Mouse (Mus musculus): ENCODE results near the gene Chd4. TPM values are rescaled to one million over a fixed set of nuclear protein-coding genes. Genes with fewer than 3 reads are reported as not detected.
"Not testable (repeated sequence)": the region's sequence is repeated elsewhere in the genome, so short reads cannot be mapped to it uniquely, and the experiment has no call there.

Chd4 gene
- total and polyA plus RNA-seq, 3 experiments, result 93.0 to 232 (median 173) TPM

- TF ChIP-seq RAD21 (IDR thresholded peaks at IDR 0.05; ENCODE audit: low read depth, low read length) (no peak), TBP (IDR thresholded peaks at IDR 0.05; ENCODE audit: low read depth, low read length) (no peak), UBTF (IDR thresholded peaks at IDR 0.05; ENCODE audit: borderline replicate concordance, insufficient read depth, low read depth, low read length) (no peak), ZNF384 (IDR thresholded peaks at IDR 0.05; ENCODE audit: low read depth, low read length) (no peak), TAL1 (IDR thresholded peaks at IDR 0.05; ENCODE audit: low read length) (peak; percentile 43), MAFK (IDR thresholded peaks at IDR 0.05; ENCODE audit: borderline replicate concordance, low read depth, low read length) (no peak), NRF1 (IDR thresholded peaks at IDR 0.05; ENCODE audit: insufficient read depth, low read depth, low read length, poor library complexity, severe bottlenecking) (no peak), MYB (IDR thresholded peaks at IDR 0.05; ENCODE audit: low read depth, low read length) (0 out of 2 replicates have a peak, but pooled peaks have one; percentile 32), RCOR1 (IDR thresholded peaks at IDR 0.05; ENCODE audit: low read depth, low read length) (peak; percentile 63; the same call in 1 of the 2 replicates), CHD1 (IDR thresholded peaks at IDR 0.05; ENCODE audit: low read depth, low read length) (no peak), KAT2A (conservative IDR thresholded peaks at IDR 0.05; ENCODE audit: low read depth, low read length) (no peak), POLR2AphosphoS2 (IDR thresholded peaks at IDR 0.05; ENCODE audit: low read length) (peak; percentile 97), E2F4 (IDR thresholded peaks at IDR 0.05; ENCODE audit: borderline replicate concordance, low read depth, low read length) (no peak), CHD2 (IDR thresholded peaks at IDR 0.05; ENCODE audit: low read length) (peak; percentile 79), EP300 (IDR thresholded peaks at IDR 0.05; ENCODE audit: low read depth in 1 of 2, low read length in 2 of 2) (peak in 1 of 2 experiments; percentile 57; a peak in 1 of 4 replicates), USF1 (IDR thresholded peaks at IDR 0.05; ENCODE audit: low read depth, low read length) (no peak), GATA1 (IDR thresholded peaks at IDR 0.05; ENCODE audit: low read depth, low read length) (peak; percentile 42; the same call in 1 of the 2 replicates), ZMIZ1 (IDR thresholded peaks at IDR 0.05; ENCODE audit: low read depth, low read length) (peak; percentile 97), SMC3 (IDR thresholded peaks at IDR 0.05; ENCODE audit: low read depth, low read length) (peak; percentile 48)
Measured at GRCm38 (mm10) chr6:125160854-125161760, 65.3 kb downstream of the Chd4 start (continued).

DNA sequence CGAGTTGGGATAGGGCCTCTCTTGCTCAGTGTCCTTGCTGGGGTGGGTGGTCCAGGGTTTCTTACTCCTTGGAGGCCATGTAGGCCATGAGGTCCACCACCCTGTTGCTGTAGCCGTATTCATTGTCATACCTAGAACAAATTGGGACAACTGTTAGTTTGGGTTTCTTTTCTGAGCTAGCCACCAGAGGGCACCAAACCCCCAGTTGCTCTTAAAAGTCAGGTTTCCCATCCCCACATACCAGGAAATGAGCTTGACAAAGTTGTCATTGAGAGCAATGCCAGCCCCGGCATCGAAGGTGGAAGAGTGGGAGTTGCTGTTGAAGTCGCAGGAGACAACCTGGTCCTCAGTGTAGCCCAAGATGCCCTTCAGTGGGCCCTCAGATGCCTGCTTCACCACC lies 66.2 kb downstream of the Chd4 start:
- not testable (repeated sequence) for H3K4me3 ChIP-seq (ENCODE audit: control insufficient read depth in 1 of 2, insufficient read depth in 1 of 2, low read depth in 2 of 2, low read length in 2 of 2); H3K27me3 ChIP-seq (ENCODE audit: control insufficient read depth in 1 of 2, insufficient read depth in 2 of 2, low read length in 2 of 2); H3K27ac ChIP-seq (ENCODE audit: control insufficient read depth, low read depth, low read length); H3K9me3 ChIP-seq (replicated peaks; ENCODE audit: insufficient read depth, low read length); H3K9ac ChIP-seq (ENCODE audit: control insufficient read depth, low read depth, low read length, poor library complexity, severe bottlenecking)
- TF ChIP-seq ETS1 (IDR thresholded peaks at IDR 0.05; ENCODE audit: low read depth, low read length), result 0 out of 2 replicates have a peak, but pooled peaks have one; percentile 8
- TF ChIP-seq CTCF (IDR thresholded peaks at IDR 0.05 in 2 of 3, conservative IDR thresholded peaks at IDR 0.05 in 1 of 3; ENCODE audit: control insufficient read depth in 1 of 3, insufficient read depth in 1 of 3, low read depth in 2 of 3, low read length in 3 of 3, poor library complexity in 1 of 3, severe bottlenecking in 1 of 3), result peak; percentile 47 to 54 (median 53)
- 0 out of 4 replicates have a peak, but pooled peaks of 1 of the 2 experiments have one; percentile 16 for TF ChIP-seq POLR2A (IDR thresholded peaks at IDR 0.05; ENCODE audit: control insufficient read depth in 1 of 2, insufficient read depth in 1 of 2, low read depth in 1 of 2, low read length in 2 of 2, poor library complexity in 1 of 2)
- TF ChIP-seq RAD21 (IDR thresholded peaks at IDR 0.05; ENCODE audit: low read depth, low read length), result peak; percentile 25
- TF ChIP-seq SMC3 (IDR thresholded peaks at IDR 0.05; ENCODE audit: low read depth, low read length), result peak; percentile 39
- H3K79me2 ChIP-seq (ENCODE audit: control insufficient read depth, insufficient read depth, low read length, poor library complexity), result peaks cover 32% of the 10 kb centered on the region
- H3K36me3 ChIP-seq (ENCODE audit: control insufficient read depth in 1 of 2, insufficient read depth in 2 of 2, low read length in 2 of 2), result peaks cover 0 to 29% of the 10 kb centered on the region in 2 experiments; a peak in 3 of 4 replicates
- H3K4me1 ChIP-seq (ENCODE audit: control insufficient read depth in 1 of 2, insufficient read depth in 2 of 2, low read length in 2 of 2), result peaks cover 0 to 41% of the 10 kb centered on the region in 2 experiments; a peak in 3 of 4 replicates
- peak; percentile 87 for DNase-seq (ENCODE audit: low read depth, low spot score)
